Mouse (Mus musculus) thymus, adult 2 months (tissue): ENCODE measurements around the gene Gja10.

Source experiments
- CTCF ChIP-seq: fragments of 200-500 bp; IDR thresholded peaks from 2 replicates; pipeline ENCODE4 v1.5.1; 2012; ENCODE audit warnings: mild to moderate bottlenecking, control low read depth, low read length, moderate library complexity, borderline replicate concordance; ENCODE audit not compliant: control insufficient read depth, poor library complexity, insufficient read depth; ENCODE audit errors: extremely low read depth
- POLR2A ChIP-seq: fragments of 200-500 bp; IDR thresholded peaks from 2 replicates; pipeline ENCODE4 v1.6.1; 2012; ENCODE audit warnings: mild to moderate bottlenecking, low read length, control low read depth, moderate library complexity; ENCODE audit not compliant: control insufficient read depth, poor library complexity, insufficient read depth; ENCODE audit errors: extremely low read depth

GRCm38 (mm10) chr4:32571441-32571840 is 31.1 kb downstream of the Gja10 start:
- TF ChIP-seq CTCF (no peak), POLR2A (no peak)
